In genomic region chr9:49450491-49450890, GRCm38 (mm10) we compare ENCODE assay signal across 28 mouse cellular contexts. TPM values are rescaled to one million over a fixed set of nuclear protein-coding genes. Genes with fewer than 3 reads are reported as not detected.
A peak's percentile ranks its signal among the peaks of the same experiment; 100 is the strongest.
DNase-seq lines count a peak whose midpoint lies in the region; ATAC-seq and TF ChIP-seq lines count a peak whose summit lies in the region.
"Had no signal": no experiment of that assay in that cellular context is flagged by ENCODE, and none has a peak within 500 bp of the region (broad histone marks: within the 10 kb centered on the region; RNA-seq: fewer than 3 reads in every experiment).

No protein-coding gene starts in this region.

- no peaks in the 10 kb centered on the region for H3K9me3 ChIP-seq in stomach, postnatal 0 days (ENCODE audit: control insufficient read depth, low read length)
- H3K9me3 ChIP-seq: embryonic facial prominence, embryonic 13.5 days; embryonic facial prominence, embryonic 15.5 days; forebrain, embryonic 10.5 days; forebrain, embryonic 12.5 days; G1E had no signal

- WGBS in stomach, postnatal 0 days: 63% methylated on average over 3 of the region's 3 CpGs

- no peak overlapping the region for H3K4me2 ChIP-seq in stomach, postnatal 0 days (replicated peaks; ENCODE audit: low read depth)
- H3K4me2 ChIP-seq: embryonic facial prominence, embryonic 13.5 days; embryonic facial prominence, embryonic 15.5 days; forebrain, embryonic 12.5 days had no signal

- TF ChIP-seq CTCF in stomach, postnatal 0 days (IDR thresholded peaks at IDR 0.05; ENCODE audit: low read depth): no peak

- peak; percentile 14 to 67 for DNase-seq in adrenal gland, adult (ENCODE audit: inconsistent age in 2 of 2, low spot score in 1 of 2)
- no peak for DNase-seq in adrenal gland, adult 18-20 months (ENCODE audit: low spot score in 2 of 2)
- peak; percentile 31 for DNase-seq in adrenal gland, adult 8-10 months
- peak; percentile 27 for DNase-seq in adrenal gland, postnatal 14 days
- DNase-seq in adrenal gland, postnatal 36 days: peak; percentile 22 to 23
- no peak for DNase-seq in heart, adult 18-20 months
- no peak for DNase-seq in stomach, postnatal 0 days (ENCODE audit: low spot score)
- DNase-seq: B cell, adult 2 months; cerebellum, adult 11 months; cerebellum, adult 18-20 months; cerebellum, adult 8-10 months; cerebellum, adult 9-11 months; cerebellum, postnatal 36 days; embryo, embryonic 11 days had no signal

- no peaks in the 10 kb centered on the region for H3K36me3 ChIP-seq in stomach, postnatal 0 days (ENCODE audit: control insufficient read depth, insufficient read depth, low read length)
- H3K36me3 ChIP-seq: embryonic facial prominence, embryonic 13.5 days; embryonic facial prominence, embryonic 15.5 days; forebrain, embryonic 10.5 days; forebrain, embryonic 12.5 days; G1E had no signal

- ATAC-seq in stomach, postnatal 0 days (ENCODE audit: low FRiP score, low TSS enrichment): no peak
- ATAC-seq: activated CD4-positive, CD25-positive, alpha-beta regulatory T cell, adult 4 months; CD4-positive, CD25-positive, alpha-beta regulatory T cell, adult 4 months; forebrain, embryonic 14.5 days; forebrain, embryonic 16.5 days; Patski had no signal

- no peak overlapping the region for H3K27ac ChIP-seq in stomach, postnatal 0 days (replicated peaks)
- H3K27ac ChIP-seq: embryonic facial prominence, embryonic 13.5 days; embryonic facial prominence, embryonic 15.5 days; forebrain, embryonic 10.5 days; forebrain, embryonic 12.5 days had no signal

- H3K9ac ChIP-seq in stomach, postnatal 0 days (ENCODE audit: low read length): no peak overlapping the region
- H3K9ac ChIP-seq: embryonic facial prominence, embryonic 13.5 days; embryonic facial prominence, embryonic 15.5 days; forebrain, embryonic 12.5 days had no signal

- TF ChIP-seq EP300 in stomach, postnatal 0 days (optimal IDR thresholded peaks at IDR 0.05): no peak

- H3K4me1 ChIP-seq in stomach, postnatal 0 days (replicated peaks; ENCODE audit: control insufficient read depth, insufficient read depth): no peaks in the 10 kb centered on the region
- H3K4me1 ChIP-seq: embryonic facial prominence, embryonic 13.5 days; embryonic facial prominence, embryonic 15.5 days; forebrain, embryonic 10.5 days; forebrain, embryonic 12.5 days had no signal

- no peaks in the 10 kb centered on the region for H3K27me3 ChIP-seq in stomach, postnatal 0 days (ENCODE audit: control insufficient read depth, insufficient read depth, low read length)
- H3K27me3 ChIP-seq: CH12.LX; embryonic facial prominence, embryonic 13.5 days; embryonic facial prominence, embryonic 15.5 days; forebrain, embryonic 12.5 days; Patski had no signal

- H3K4me3 ChIP-seq in stomach, postnatal 0 days (ENCODE audit: low read depth, low read length): no peak overlapping the region
- H3K4me3 ChIP-seq: embryonic facial prominence, embryonic 13.5 days; embryonic facial prominence, embryonic 15.5 days; erythroblast, embryonic 14.5 days; forebrain, embryonic 10.5 days; forebrain, embryonic 12.5 days had no signal

RNA-seq across cellular contexts. Expression of gene Ankk1, which starts 23.7 kb away (rescaled TPM):
- not detected for total RNA-seq in adrenal gland, adult 18-20 months (2021)
- not detected for total RNA-seq in adrenal gland, adult 8-10 months (2022)
- not detected in 2 replicates for total RNA-seq in adrenal gland, postnatal 14 days (2021)
- total RNA-seq in adrenal gland, postnatal 36 days (2021): not detected
- total RNA-seq in heart, adult 18-20 months (2021): not detected
- 2.6 and 3.6 TPM in 2 replicates for polyA plus RNA-seq in stomach, postnatal 0 days (2015; fragmentation: Nextera tagmentation; extraction: Ambion mirVana)
- total RNA-seq: common myeloid progenitor, adult 5-6 weeks had no signal
- polyA plus RNA-seq: activated CD4-positive, CD25-positive, alpha-beta regulatory T cell, adult 4 months; CD4-positive, CD25-positive, alpha-beta regulatory T cell, adult 4 months; embryonic facial prominence, embryonic 11.5 days; embryonic facial prominence, embryonic 13.5 days; erythroblast, embryonic 14.5 days; forebrain, embryonic 10.5 days; forebrain, embryonic 12.5 days; forebrain, embryonic 16.5 days; G1E had no signal

RNA-seq across cellular contexts. Expression of gene Ttc12, which starts 35.5 kb away (rescaled TPM):
- 1 to 10 TPM; 6.2 to 8.4 TPM for total RNA-seq in adrenal gland, adult 18-20 months (2021)
- total RNA-seq in adrenal gland, adult 8-10 months (2022): 10 to 100 TPM in 3 of 4 experiments, 1 to 10 TPM in 1; 9.7 to 17.5 (median 14.1) TPM
- total RNA-seq in adrenal gland, postnatal 14 days (2021): 10.3 and 11.9 TPM in 2 replicates
- 10 to 100 TPM; 14.6 to 16.0 TPM for total RNA-seq in adrenal gland, postnatal 36 days (2021)
- 1 to 10 TPM; 8.0 to 9.2 TPM for total RNA-seq in heart, adult 18-20 months (2021)
- 0.86 and 1.1 TPM in 2 replicates for polyA plus RNA-seq in stomach, postnatal 0 days (2015; fragmentation: Nextera tagmentation; extraction: Ambion mirVana)
- polyA plus RNA-seq: activated CD4-positive, CD25-positive, alpha-beta regulatory T cell, adult 4 months; CD4-positive, CD25-positive, alpha-beta regulatory T cell, adult 4 months; erythroblast, embryonic 14.5 days; G1E had no signal

Comparison
In these comparisons a context has a peak if more than half of its experiments do, and no peak if none do; other contexts are left out.
1. DNase-seq: peak in adrenal gland, adult (2 of 2), adrenal gland, adult 8-10 months (single experiment), adrenal gland, postnatal 14 days (single experiment) and adrenal gland, postnatal 36 days (2 of 2); none in adrenal gland, adult 18-20 months (0 of 2), heart, adult 18-20 months (0 of 2) and stomach, postnatal 0 days (single experiment).